Comparison of ENCODE assay signal across 9 mouse cellular contexts in the genomic region with DNA sequence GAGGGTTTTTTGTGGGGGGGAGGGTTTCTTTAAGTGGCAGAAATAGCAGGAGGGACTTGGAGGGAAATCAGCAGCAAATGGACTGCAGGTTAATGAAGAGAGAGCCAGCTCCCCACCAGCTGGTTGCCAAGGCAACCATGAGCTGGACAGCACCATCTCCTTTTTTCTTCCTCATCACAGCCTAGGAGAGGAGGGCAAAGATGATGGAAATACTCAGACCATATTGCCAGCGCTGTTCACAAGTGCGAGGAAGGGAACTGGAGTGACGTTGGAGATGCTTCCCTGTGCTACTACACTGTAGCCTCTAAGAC.
DNase-seq lines count a peak whose midpoint lies in the region; ATAC-seq lines count a peak whose summit lies in the region.
"Had no signal": no experiment of that assay in that cellular context is flagged by ENCODE, and none has a peak within 500 bp of the region (broad histone marks: within the 10 kb centered on the region; RNA-seq: fewer than 3 reads in every experiment).

No protein-coding gene starts in this region.

- no peak overlapping the region for H3K9ac ChIP-seq in forebrain, embryonic 15.5 days (replicated peaks)
- H3K9ac ChIP-seq: lung, embryonic 15.5 days had no signal

- H3K27ac ChIP-seq in embryonic facial prominence, embryonic 10.5 days (replicated peaks): 0 out of 2 replicates have a peak overlapping the region, but pooled peaks have one; percentile 5
- peak overlapping the region; percentile 90 for H3K27ac ChIP-seq in forebrain, embryonic 15.5 days (replicated peaks)
- H3K27ac ChIP-seq: lung, embryonic 15.5 days had no signal

- no peaks in the 10 kb centered on the region for H3K36me3 ChIP-seq in embryonic facial prominence, embryonic 10.5 days (replicated peaks)
- H3K36me3 ChIP-seq in forebrain, embryonic 15.5 days: no peaks in the 10 kb centered on the region
- H3K36me3 ChIP-seq: lung, embryonic 15.5 days had no signal

- intact Hi-C loops in left cerebral cortex, postnatal 4 days (cut with DNase I): no loop called here

- peak; percentile 31 for DNase-seq in embryonic facial prominence, embryonic 10.5 days (ENCODE audit: low spot score)
- DNase-seq in left cerebral cortex, postnatal 4 days: peak; percentile 63
- peak; percentile 10 for DNase-seq in right cerebral cortex, adult 18-20 months
- no peak for DNase-seq in gastrocnemius, postnatal 4 days (ENCODE audit: low spot score in 2 of 2)
- DNase-seq in heart, postnatal 4 days: no peak
- DNase-seq in kidney, adult 8-10 months: no peak

- H3K4me1 ChIP-seq in embryonic facial prominence, embryonic 10.5 days: peaks cover 18% of the 10 kb centered on the region
- peaks cover 19% of the 10 kb centered on the region for H3K4me1 ChIP-seq in forebrain, embryonic 15.5 days
- H3K4me1 ChIP-seq: lung, embryonic 15.5 days had no signal

- ATAC-seq in forebrain, embryonic 15.5 days (replicated peaks): peak; percentile 87

- 75% methylated on average over 3 of the region's 3 CpGs for WGBS in embryonic facial prominence, embryonic 10.5 days
- 16% methylated on average over 3 of the region's 3 CpGs for WGBS in forebrain, embryonic 15.5 days

- H3K4me3 ChIP-seq in embryonic facial prominence, embryonic 10.5 days: no peak overlapping the region
- H3K4me3 ChIP-seq in forebrain, embryonic 15.5 days: no peak overlapping the region
- H3K4me3 ChIP-seq: erythroblast, embryonic 14.5 days; lung, embryonic 15.5 days had no signal

- H3K27me3 ChIP-seq in embryonic facial prominence, embryonic 10.5 days (replicated peaks; ENCODE audit: low read depth, poor library complexity, severe bottlenecking): no peaks in the 10 kb centered on the region
- H3K27me3 ChIP-seq in forebrain, embryonic 15.5 days: no peaks in the 10 kb centered on the region
- H3K27me3 ChIP-seq: lung, embryonic 15.5 days had no signal

- H3K4me2 ChIP-seq in forebrain, embryonic 15.5 days (replicated peaks): peak overlapping the region; percentile 19; the same call in 1 of the 2 replicates
- H3K4me2 ChIP-seq: lung, embryonic 15.5 days had no signal

- H3K9me3 ChIP-seq in embryonic facial prominence, embryonic 10.5 days: no peaks in the 10 kb centered on the region
- H3K9me3 ChIP-seq in forebrain, embryonic 15.5 days: no peaks in the 10 kb centered on the region
- H3K9me3 ChIP-seq: lung, embryonic 15.5 days had no signal

Comparison
In these comparisons a context has a peak if more than half of its experiments do, and no peak if none do; other contexts are left out.
1. DNase-seq: peak in embryonic facial prominence, embryonic 10.5 days (single experiment), left cerebral cortex, postnatal 4 days (single experiment) and right cerebral cortex, adult 18-20 months (single experiment); none in gastrocnemius, postnatal 4 days (0 of 2), heart, postnatal 4 days (single experiment) and kidney, adult 8-10 months (0 of 2).